Comparison of ENCODE assay signal across 34 mouse cellular contexts in the genomic region with DNA sequence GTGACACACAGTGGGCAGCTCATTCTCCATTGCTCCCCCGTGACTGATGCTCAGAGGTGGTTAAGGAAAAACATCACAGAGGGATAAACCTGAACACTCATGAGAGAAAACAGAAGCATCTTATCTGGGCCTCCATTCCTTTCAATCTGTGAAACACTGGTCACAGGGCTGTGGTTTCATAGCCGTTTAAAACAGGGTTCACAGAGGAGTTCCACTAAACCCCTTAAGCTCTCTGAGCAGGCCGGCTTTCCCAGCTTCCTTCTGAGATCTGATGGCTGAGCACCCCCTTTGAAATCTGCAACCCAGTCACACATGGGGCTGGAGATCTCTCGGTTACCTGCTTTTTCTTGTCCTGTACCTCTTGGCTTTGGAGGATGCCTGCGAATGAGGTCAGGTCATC.
"Had no signal": no experiment of that assay in that cellular context is flagged by ENCODE, and none has a peak within 500 bp of the region (broad histone marks: within the 10 kb centered on the region; RNA-seq: fewer than 3 reads in every experiment).

No protein-coding gene starts in this region.

- H3K4me2 ChIP-seq: heart, embryonic 11.5 days; heart, embryonic 12.5 days; heart, embryonic 13.5 days; heart, embryonic 15.5 days; hindbrain, embryonic 12.5 days; hindbrain, embryonic 13.5 days; hindbrain, embryonic 14.5 days; hindbrain, embryonic 15.5 days; intestine, embryonic 15.5 days; kidney, embryonic 15.5 days had no signal

- H3K27ac ChIP-seq: heart, embryonic 10.5 days; heart, embryonic 13.5 days; heart, embryonic 15.5 days; hindbrain, embryonic 10.5 days; hindbrain, embryonic 12.5 days; hindbrain, embryonic 13.5 days; hindbrain, embryonic 14.5 days; hindbrain, embryonic 15.5 days; hindbrain, postnatal 0 days; intestine, embryonic 15.5 days; kidney, embryonic 15.5 days; kidney, postnatal 0 days; layer of hippocampus, adult 2 months had no signal

- ATAC-seq: hindbrain, embryonic 16.5 days; hindbrain, postnatal 0 days; inflammation-experienced regulatory T-cells, adult 6 months; intestine, embryonic 15.5 days; intestine, embryonic 16.5 days; intestine, postnatal 0 days had no signal

- DNase-seq: heart, postnatal 14 days; heart, postnatal 36 days; heart, postnatal 4 days; kidney, adult 11 months; kidney, adult 18-20 months; kidney, adult 2 months; kidney, adult 8-10 months; kidney, adult 9 months; kidney, postnatal 10 days; kidney, postnatal 14 days; kidney, postnatal 25 days; kidney, postnatal 36 days; kidney, postnatal 4 days; layer of hippocampus, adult 9-11 months; layer of hippocampus, postnatal 36 days had no signal

- H3K36me3 ChIP-seq: heart, embryonic 10.5 days; heart, embryonic 12.5 days; heart, embryonic 13.5 days; heart, embryonic 15.5 days; hindbrain, embryonic 10.5 days; hindbrain, embryonic 12.5 days; hindbrain, embryonic 13.5 days; hindbrain, embryonic 15.5 days; intestine, embryonic 15.5 days; kidney, embryonic 15.5 days had no signal

- H3K27me3 ChIP-seq: heart, embryonic 12.5 days; heart, embryonic 13.5 days; heart, embryonic 15.5 days; hindbrain, embryonic 12.5 days; hindbrain, embryonic 13.5 days; hindbrain, embryonic 15.5 days; intestine, embryonic 15.5 days; kidney, embryonic 15.5 days had no signal

- H3K9me3 ChIP-seq: heart, embryonic 10.5 days; heart, embryonic 13.5 days; heart, embryonic 15.5 days; hindbrain, embryonic 13.5 days; hindbrain, embryonic 15.5 days; intestine, embryonic 15.5 days; kidney, embryonic 15.5 days had no signal

- H3K9ac ChIP-seq: heart, embryonic 12.5 days; heart, embryonic 13.5 days; heart, embryonic 15.5 days; hindbrain, embryonic 12.5 days; hindbrain, embryonic 13.5 days; hindbrain, embryonic 14.5 days; hindbrain, embryonic 15.5 days; intestine, embryonic 15.5 days; kidney, embryonic 15.5 days had no signal

- H3K4me1 ChIP-seq: heart, embryonic 10.5 days; heart, embryonic 12.5 days; heart, embryonic 13.5 days; heart, embryonic 15.5 days; hindbrain, embryonic 10.5 days; hindbrain, embryonic 12.5 days; hindbrain, embryonic 13.5 days; hindbrain, embryonic 15.5 days; intestine, embryonic 15.5 days; kidney, embryonic 15.5 days had no signal

- H3K4me3 ChIP-seq: heart, embryonic 10.5 days; heart, embryonic 12.5 days; heart, embryonic 13.5 days; heart, embryonic 15.5 days; hindbrain, embryonic 10.5 days; hindbrain, embryonic 12.5 days; hindbrain, embryonic 13.5 days; hindbrain, embryonic 15.5 days; intestine, embryonic 15.5 days; kidney, embryonic 15.5 days; layer of hippocampus, adult 2 months had no signal
